8 mouse cellular contexts compared by ENCODE assay signal in genomic region chr4:40238483-40239408, GRCm38 (mm10). TPM values are rescaled to one million over a fixed set of nuclear protein-coding genes. Genes with fewer than 3 reads are reported as not detected.
A peak's percentile ranks its signal among the peaks of the same experiment; 100 is the strongest.
DNase-seq lines count a peak whose midpoint lies in the region; ATAC-seq and TF ChIP-seq lines count a peak whose summit lies in the region.

No protein-coding gene starts in this region.

- H3K27me3 ChIP-seq in heart, embryonic 10.5 days (ENCODE audit: insufficient read depth, poor library complexity, severe bottlenecking): no peaks in the 10 kb centered on the region
- no peaks in the 10 kb centered on the region for H3K27me3 ChIP-seq in lung, postnatal 0 days (replicated peaks; ENCODE audit: insufficient read depth, low read length)

- H3K9ac ChIP-seq in lung, postnatal 0 days (replicated peaks; ENCODE audit: low read depth): peak overlapping the region; percentile 59

- TF ChIP-seq EP300 in lung, postnatal 0 days (IDR thresholded peaks at IDR 0.05): 0 out of 2 replicates have a peak, but pooled peaks have one; percentile 3

- DNase-seq in B cell, adult 2 months: peak; percentile 49 to 51
- peak; percentile 90 for DNase-seq in R1 (ENCODE audit: low read depth, low spot score)
- peak; percentile 48 for DNase-seq in embryo, embryonic 9.5 days (ENCODE audit: extremely low spot score)
- peak; percentile 80 for DNase-seq in heart, embryonic 10.5 days (ENCODE audit: low spot score)
- DNase-seq in kidney, adult 8-10 months: peak; percentile 86
- peak; percentile 79 for DNase-seq in lung, postnatal 0 days (ENCODE audit: low spot score)
- DNase-seq in ovary, postnatal 14 days (ENCODE audit: low spot score): peak; percentile 27
- no peak for DNase-seq in right cerebral cortex, postnatal 14 days

- H3K9me3 ChIP-seq in heart, embryonic 10.5 days: no peaks in the 10 kb centered on the region
- H3K9me3 ChIP-seq in lung, postnatal 0 days (ENCODE audit: low read length): no peaks in the 10 kb centered on the region

- H3K27ac ChIP-seq in heart, embryonic 10.5 days: peak overlapping the region; percentile 67; the same call in 1 of the 2 replicates
- H3K27ac ChIP-seq in lung, postnatal 0 days (ENCODE audit: low read length): peak overlapping the region; percentile 89

- H3K36me3 ChIP-seq in heart, embryonic 10.5 days: no peaks in the 10 kb centered on the region
- H3K36me3 ChIP-seq in lung, postnatal 0 days (ENCODE audit: insufficient read depth, low read length): no peaks in the 10 kb centered on the region; the same call in 1 of the 2 replicates

- TF ChIP-seq CTCF in lung, postnatal 0 days (IDR thresholded peaks at IDR 0.05): no peak

- 0 out of 2 replicates have a peak, but pooled peaks cover 10% of the 10 kb centered on the region for H3K4me1 ChIP-seq in heart, embryonic 10.5 days
- H3K4me1 ChIP-seq in lung, postnatal 0 days (ENCODE audit: insufficient read depth, low read depth, low read length): no peaks in the 10 kb centered on the region

- H3K4me2 ChIP-seq in lung, postnatal 0 days (replicated peaks; ENCODE audit: low read depth, low read length): peak overlapping the region; percentile 62

- peak; percentile 81 for ATAC-seq in lung, postnatal 0 days

- WGBS in heart, embryonic 10.5 days: 3% methylated on average over 17 of the region's 17 CpGs
- under 1% methylated on average over 17 of the region's 17 CpGs for WGBS in lung, postnatal 0 days

- peak overlapping the region; percentile 69 for H3K4me3 ChIP-seq in heart, embryonic 10.5 days
- peak overlapping the region; percentile 76 for H3K4me3 ChIP-seq in lung, postnatal 0 days (ENCODE audit: low read depth, low read length)

RNA-seq across cellular contexts. Expression of gene Ddx58, which starts 0.9 kb away (rescaled TPM):
- polyA plus RNA-seq in heart, embryonic 10.5 days (2016; fragmentation: Nextera tagmentation; extraction: Ambion mirVana): 3.8 and 4.0 TPM in 2 replicates
- polyA plus RNA-seq in lung, postnatal 0 days (2015; fragmentation: Nextera tagmentation; extraction: Ambion mirVana): 15.3 and 18.1 TPM in 2 replicates

RNA-seq across cellular contexts. Expression of gene Smim27, which starts 30.6 kb away (rescaled TPM):
- polyA plus RNA-seq in heart, embryonic 10.5 days (2016; fragmentation: Nextera tagmentation; extraction: Ambion mirVana): 16.3 and 23.2 TPM in 2 replicates
- 45.6 and 57.1 TPM in 2 replicates for polyA plus RNA-seq in lung, postnatal 0 days (2015; fragmentation: Nextera tagmentation; extraction: Ambion mirVana)

RNA-seq across cellular contexts. Expression of gene Topors, which starts 30.9 kb away (rescaled TPM):
- polyA plus RNA-seq in heart, embryonic 10.5 days (2016; fragmentation: Nextera tagmentation; extraction: Ambion mirVana): 34.9 and 40.9 TPM in 2 replicates
- 25.4 and 27.9 TPM in 2 replicates for polyA plus RNA-seq in lung, postnatal 0 days (2015; fragmentation: Nextera tagmentation; extraction: Ambion mirVana)

RNA-seq across cellular contexts. Expression of gene Ndufb6, which starts 40.5 kb away (rescaled TPM):
- 439 and 487 TPM in 2 replicates for polyA plus RNA-seq in heart, embryonic 10.5 days (2016; fragmentation: Nextera tagmentation; extraction: Ambion mirVana)
- 207 and 222 TPM in 2 replicates for polyA plus RNA-seq in lung, postnatal 0 days (2015; fragmentation: Nextera tagmentation; extraction: Ambion mirVana)
